Mouse (Mus musculus): ENCODE measurements around the gene Atf6. TPM values are rescaled to one million over a fixed set of nuclear protein-coding genes. Genes with fewer than 3 reads are reported as not detected.

Gene Atf6
- total RNA-seq, 2 experiments from 2014 or later: 17.3 to 22.6 TPM

GRCm38 (mm10) chr1:170791001-170791400 is 76.6 kb downstream of the Atf6 start:
- ATAC-seq (replicated peaks; ENCODE audit: low FRiP score, poor library complexity, severe bottlenecking): no peak

GRCm38 (mm10) chr1:170787643-170788042 is 79.9 kb downstream of the Atf6 start:
- ATAC-seq (replicated peaks; ENCODE audit: low FRiP score, poor library complexity, severe bottlenecking): no peak

DNA sequence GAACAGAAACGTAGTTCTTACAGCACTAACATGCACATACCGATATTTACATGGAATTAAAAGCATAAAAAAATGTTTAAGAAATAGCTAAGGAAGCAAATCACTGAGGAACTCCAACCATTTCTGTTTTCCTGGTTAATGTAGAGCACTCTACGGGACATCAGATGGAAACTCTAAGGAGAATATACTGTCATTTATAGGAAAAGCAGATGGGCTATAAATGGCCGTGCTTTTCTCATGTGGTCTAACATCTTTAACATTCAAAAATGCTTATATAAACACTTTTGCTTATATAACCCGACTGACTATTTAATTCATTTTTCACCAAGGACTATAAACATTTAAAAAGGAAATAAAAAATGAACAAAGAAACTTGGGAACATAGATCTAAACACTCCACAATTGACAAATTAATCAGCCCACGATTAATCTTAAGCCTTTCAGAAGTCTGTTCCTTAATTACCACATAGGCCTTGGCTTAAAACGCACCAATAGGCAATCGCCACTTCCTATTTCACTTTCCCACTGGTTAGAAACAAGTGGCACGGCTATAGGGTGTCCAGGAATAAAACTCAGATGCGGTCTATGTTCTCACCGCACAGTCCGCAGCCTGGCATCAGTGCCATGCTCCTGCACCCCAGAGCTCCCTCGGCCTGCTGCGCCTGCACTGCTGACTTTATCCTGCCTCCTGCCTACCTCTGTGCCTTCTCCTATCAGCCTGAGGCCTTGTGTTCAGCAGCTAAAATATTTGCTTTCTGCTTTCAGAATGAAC is 80.8 kb downstream of the Atf6 start:
- no peak for ATAC-seq (replicated peaks; ENCODE audit: low FRiP score, poor library complexity, severe bottlenecking)

DNA sequence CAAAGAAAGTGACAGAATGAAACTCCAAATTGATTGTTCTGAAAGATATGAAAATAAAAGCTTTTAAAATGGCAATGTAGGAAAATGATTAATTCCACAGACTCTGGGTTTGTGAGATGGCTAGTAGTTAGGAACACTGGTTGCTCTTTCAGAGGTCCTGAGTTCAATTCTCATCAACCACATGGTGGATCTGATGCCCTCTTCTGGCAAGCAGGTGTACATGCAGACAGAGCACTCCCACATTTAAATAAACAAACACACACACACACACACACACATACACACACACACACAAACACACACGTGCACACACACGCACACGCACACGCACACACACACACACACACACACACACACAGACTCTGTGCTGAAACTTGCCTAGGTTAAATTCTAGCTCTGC is 89.9 kb downstream of the Atf6 start:
- no peak for ATAC-seq (replicated peaks; ENCODE audit: low FRiP score, poor library complexity, severe bottlenecking)

GRCm38 (mm10) chr1:170774431-170774830 is 93.1 kb downstream of the Atf6 start:
- ATAC-seq (replicated peaks; ENCODE audit: low FRiP score, poor library complexity, severe bottlenecking): no peak

DNA sequence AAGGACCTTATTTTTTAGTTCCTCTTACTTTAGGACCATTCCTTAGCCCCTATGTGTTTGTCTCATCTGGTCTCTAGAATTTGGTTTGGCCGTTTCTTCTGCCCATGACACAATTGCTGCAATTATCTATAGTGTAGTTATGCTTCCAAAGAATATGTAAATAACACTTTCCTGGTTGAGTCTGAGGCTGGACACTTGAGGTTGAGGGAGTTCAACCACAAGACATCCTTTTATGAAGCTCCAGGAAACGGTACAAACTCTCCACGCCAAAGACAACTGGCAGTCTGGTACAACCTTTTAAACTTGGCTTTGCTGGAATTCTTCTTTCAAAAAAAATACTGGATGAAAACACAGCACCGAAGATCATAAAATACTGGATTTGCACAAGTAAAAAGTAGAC is 94.1 kb downstream of the Atf6 start:
- no peak for ATAC-seq (replicated peaks; ENCODE audit: low FRiP score, poor library complexity, severe bottlenecking)

DNA sequence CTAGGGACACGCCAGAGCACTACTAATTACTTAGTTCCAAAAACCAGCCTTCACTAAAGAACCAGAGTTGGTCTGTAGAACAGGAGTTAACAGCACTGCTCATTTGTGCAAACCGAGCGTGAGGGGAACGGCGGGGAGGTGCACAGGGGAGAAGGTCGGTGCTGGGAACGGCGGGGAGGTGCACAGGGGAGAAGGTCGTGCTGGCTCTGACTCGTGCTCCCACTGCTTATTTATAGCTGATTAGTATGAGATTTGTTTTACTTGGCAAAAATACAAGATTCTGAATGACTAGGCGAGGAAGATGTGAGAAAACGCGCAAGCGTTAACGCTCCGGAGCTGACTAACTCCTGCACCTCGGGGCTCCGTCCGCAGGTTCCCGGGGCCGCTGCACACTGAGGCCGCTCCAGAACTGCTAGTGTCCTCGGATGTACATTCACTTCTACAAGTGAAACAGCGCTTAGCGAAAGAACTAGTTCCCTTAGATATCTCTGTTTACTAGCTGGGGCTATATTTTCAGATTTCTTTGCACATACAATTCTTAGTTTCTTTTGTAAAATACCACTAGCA is 96.1 kb downstream of the Atf6 start:
- ATAC-seq (replicated peaks; ENCODE audit: low FRiP score, poor library complexity, severe bottlenecking): no peak

GRCm38 (mm10) chr1:170770691-170771090 is 96.9 kb downstream of the Atf6 start:
- no peak for ATAC-seq (replicated peaks; ENCODE audit: low FRiP score, poor library complexity, severe bottlenecking)

- no peak for ATAC-seq (replicated peaks; ENCODE audit: low FRiP score, poor library complexity, severe bottlenecking)
Measured at GRCm38 (mm10) chr1:170766997-170767396, 100.6 kb downstream of the Atf6 start.

GRCm38 (mm10) chr1:170764798-170765197 is 102.8 kb downstream of the Atf6 start:
- ATAC-seq (replicated peaks; ENCODE audit: low FRiP score, poor library complexity, severe bottlenecking): no peak

DNA sequence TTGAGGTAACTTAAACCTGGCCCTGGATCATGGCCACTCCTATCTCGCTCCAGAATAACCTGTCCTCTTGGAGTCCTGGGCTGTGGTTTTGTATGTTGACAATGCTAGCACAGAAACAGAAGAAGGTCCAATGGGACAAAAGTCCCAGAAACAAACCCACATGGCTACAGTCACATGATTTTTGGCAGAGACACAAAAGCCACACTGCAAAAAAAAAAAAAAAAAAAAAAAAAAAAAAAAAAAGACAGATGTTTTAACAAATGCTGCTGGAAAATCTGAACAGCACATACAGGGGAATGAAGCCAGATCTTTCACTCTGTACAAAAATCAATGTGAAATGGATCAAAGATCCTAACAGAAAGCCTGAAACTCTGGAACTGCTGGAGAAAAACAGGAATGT is 105.9 kb downstream of the Atf6 start:
- no peak for ATAC-seq (replicated peaks; ENCODE audit: low FRiP score, poor library complexity, severe bottlenecking)

- no peak for ATAC-seq (replicated peaks; ENCODE audit: low FRiP score, poor library complexity, severe bottlenecking)
Measured at GRCm38 (mm10) chr1:170753597-170753996, 114.0 kb downstream of the Atf6 start.

- ATAC-seq (replicated peaks; ENCODE audit: low FRiP score, poor library complexity, severe bottlenecking): no peak
Measured at GRCm38 (mm10) chr1:170751797-170752196, 115.8 kb downstream of the Atf6 start.

DNA sequence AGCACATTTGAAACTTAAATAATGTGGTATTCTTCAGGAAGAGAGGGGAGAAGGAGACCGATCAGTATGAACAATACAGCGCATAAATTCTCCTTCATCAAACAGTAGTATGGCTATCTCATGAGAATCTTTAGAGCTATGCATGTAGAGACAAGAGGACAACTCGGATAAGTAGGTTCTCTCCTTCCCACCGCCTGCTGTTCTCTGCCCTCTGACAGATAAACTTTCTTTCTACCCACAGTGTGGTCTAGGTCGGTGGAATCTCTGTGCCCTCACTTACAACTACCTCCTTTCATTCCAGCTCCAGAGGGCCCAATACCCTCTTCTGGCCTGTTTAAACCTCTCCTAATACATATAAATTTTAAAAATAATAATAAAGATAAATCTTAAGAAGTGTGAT is 121.0 kb downstream of the Atf6 start:
- no peak for ATAC-seq (replicated peaks; ENCODE audit: low FRiP score, poor library complexity, severe bottlenecking)

GRCm38 (mm10) chr1:170741497-170742246 is 125.9 kb downstream of the Atf6 start:
- ATAC-seq (replicated peaks; ENCODE audit: low FRiP score, poor library complexity, severe bottlenecking): no peak

DNA sequence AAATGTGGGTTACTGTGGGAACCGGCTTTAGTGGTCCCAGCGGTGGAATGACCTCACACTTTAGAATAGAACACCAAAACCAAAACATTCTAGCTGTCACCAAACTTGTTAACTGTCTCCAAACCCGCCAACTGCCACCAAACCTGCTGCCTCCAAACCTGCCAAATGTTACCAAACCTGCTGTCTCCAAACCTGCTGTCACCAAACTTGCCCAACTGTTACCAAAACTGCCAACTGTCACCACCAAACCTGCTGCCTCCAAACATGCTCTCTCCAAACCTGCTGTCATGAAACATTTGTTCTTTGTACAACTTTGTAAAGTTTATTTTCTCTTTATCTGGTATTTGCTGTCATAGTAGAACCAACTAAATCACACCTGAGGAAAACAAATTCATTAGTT is 132.7 kb downstream of the Atf6 start:
- no peak for ATAC-seq (replicated peaks; ENCODE audit: low FRiP score, poor library complexity, severe bottlenecking)

DNA sequence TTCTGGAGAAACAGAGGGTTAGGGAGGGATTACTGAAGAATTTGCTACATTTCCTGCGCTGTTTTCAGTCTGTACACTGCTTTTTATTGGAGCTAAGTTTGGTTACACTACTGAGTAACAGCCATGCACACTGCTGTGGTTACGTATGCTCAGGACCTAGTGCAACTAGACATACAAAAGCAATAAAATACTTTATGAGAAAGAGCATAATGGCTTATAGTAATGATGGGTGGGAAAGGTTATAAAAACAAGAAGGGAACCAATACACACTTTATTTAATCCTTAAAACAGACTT is 135.0 kb downstream of the Atf6 start:
- ATAC-seq (replicated peaks; ENCODE audit: low FRiP score, poor library complexity, severe bottlenecking): no peak

DNA sequence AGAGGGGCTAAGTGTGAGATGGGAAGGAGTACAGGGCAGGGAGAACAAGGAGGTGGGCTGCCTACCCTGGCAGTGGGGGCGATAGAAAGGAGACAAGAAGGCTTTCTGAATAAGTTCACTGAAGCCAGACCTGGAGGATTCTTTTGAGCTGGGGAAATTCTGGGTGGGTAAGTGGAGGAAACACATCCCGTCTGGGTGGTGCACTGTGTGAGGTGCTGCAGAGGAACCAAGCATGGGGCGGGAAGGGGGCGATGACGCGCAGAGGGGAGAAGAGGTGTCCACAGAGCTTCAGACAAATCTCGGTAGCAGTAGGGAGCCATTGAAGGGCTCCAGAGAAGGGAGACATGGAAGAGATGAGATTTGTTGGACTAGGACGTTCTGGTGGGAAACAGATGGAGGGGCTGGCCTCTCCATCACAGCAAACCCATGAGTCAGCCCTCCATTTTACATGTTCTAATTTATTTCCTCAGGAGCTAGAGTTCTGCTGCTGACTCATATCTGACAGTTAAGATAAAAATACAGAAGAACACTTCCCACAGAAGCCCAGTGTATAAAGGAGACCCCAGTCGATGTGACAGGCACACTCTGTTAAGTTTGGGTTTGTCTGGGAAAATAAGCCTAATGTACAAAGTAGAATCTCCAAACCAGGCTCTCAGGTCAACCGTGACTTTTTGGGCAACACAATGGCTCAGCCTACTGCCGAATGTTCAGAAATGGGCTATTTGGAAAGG is 135.5 kb downstream of the Atf6 start:
- ATAC-seq (replicated peaks; ENCODE audit: low FRiP score, poor library complexity, severe bottlenecking): no peak

DNA sequence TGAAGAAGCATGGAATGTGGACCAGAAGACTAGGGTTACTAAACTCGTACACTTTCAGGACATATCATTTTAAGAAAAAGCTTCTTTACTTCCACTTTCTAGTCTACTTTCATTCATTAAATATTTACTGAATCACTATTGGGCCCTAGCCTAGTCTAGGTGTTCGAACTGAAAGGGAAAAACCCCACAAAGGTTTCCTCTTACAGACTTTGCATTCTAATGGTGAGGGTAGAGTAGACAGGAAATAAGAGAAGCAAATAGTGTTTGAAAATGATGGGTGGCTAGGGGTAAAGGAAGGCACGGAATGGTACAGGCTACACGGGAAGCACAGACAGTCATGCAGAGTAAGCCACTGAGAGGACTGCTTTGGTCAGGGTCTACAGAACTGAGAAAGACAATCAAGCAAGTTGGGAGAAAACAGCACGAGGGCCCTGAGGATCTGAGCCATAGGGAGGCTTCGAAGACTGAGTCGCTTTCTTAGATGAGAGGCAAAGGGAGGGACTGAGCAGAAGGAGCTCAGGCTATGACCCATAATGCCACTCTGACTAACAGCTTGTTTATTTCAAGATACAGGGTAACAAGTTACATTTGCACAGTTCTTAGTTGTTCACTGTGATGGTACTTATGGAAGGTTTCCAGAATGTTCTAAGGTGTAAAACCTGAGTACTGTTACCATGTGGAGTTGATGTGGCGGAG is 138.2 kb downstream of the Atf6 start:
- ATAC-seq (replicated peaks; ENCODE audit: low FRiP score, poor library complexity, severe bottlenecking): no peak

DNA sequence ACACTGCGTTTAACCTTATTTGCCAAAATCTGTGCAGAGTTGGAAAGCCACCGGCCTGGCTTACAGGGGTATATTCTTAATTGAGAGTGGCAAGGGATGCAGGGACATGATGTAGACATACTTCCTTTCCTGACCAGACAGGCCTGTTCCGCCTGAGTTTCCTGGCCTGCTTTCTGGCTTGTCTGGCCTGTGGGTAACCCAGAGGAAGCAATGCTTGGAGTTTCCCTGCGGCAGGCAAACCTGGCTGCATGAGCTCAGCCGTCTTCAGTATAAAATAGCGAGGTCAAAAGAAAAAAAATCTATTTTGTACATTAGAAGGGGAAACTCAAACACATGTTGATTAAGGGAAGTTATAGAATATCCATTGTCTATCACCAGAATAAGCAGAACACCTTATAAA is 139.0 kb downstream of the Atf6 start:
- no peak for ATAC-seq (replicated peaks; ENCODE audit: low FRiP score, poor library complexity, severe bottlenecking)

All from erythroblast, adult 5-6 weeks (primary cell).